Mouse (Mus musculus) urinary bladder, postnatal 10 days (tissue): ENCODE measurements around the gene Diras1.

ENCODE experiments used
- DNase-seq: peaks from one replicate; pipeline ENCODE4 v3.0.0; 2022; ENCODE audit warnings: low spot score

Diras1 gene

GRCm38 (mm10) chr10:80971533-80971932, 53.9 kb downstream of the Diras1 start:
- DNase-seq: no peak

- no peak for DNase-seq
Observed at GRCm38 (mm10) chr10:80970159-80970558, 55.3 kb downstream of the Diras1 start.
